Mouse (Mus musculus) liver, embryonic 14.5 days (tissue): ENCODE results near the gene Pipox.

Experiments
- CTCF ChIP-seq: IDR thresholded peaks from 2 replicates; pipeline ENCODE4 v1.5.1; 2016; ENCODE audit warnings: antibody characterized with exemption, low read depth, control low read depth
- EP300 ChIP-seq: IDR thresholded peaks from 2 replicates; pipeline ENCODE4 v1.6.1; 2016; ENCODE audit warnings: antibody characterized with exemption, low read depth

DNA sequence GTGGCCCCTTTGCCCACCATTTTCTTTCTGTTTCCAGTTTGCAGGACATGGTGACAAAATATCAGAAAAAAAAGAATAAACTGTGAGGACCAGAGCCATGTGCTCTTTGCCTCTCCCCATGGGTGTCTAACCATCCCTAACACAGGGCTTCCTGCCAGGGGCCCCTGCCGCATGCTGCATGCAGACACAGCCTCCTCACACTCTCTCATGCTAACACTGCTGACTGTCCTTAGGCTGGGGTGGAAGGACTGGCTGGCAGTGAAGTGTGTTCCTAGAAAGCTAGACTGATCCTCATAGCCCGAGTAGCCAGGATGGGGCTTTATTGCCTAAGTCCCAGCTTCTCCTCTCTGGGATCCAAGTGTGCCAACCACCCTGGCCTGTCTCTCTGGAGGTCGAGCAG lies 39.3 kb downstream of the Pipox start:
- TF ChIP-seq EP300, result no peak
- no peak for TF ChIP-seq CTCF
